Comparison of ENCODE assay signal across 18 mouse cellular contexts in genomic region chr14:16359704-16360103, GRCm38 (mm10).
"Had no signal": no experiment of that assay in that cellular context is flagged by ENCODE, and none has a peak within 500 bp of the region (broad histone marks: within the 10 kb centered on the region; RNA-seq: fewer than 3 reads in every experiment).

No protein-coding gene starts in this region.

- H3K27ac ChIP-seq: midbrain, embryonic 10.5 days; midbrain, embryonic 12.5 days; neural tube, embryonic 13.5 days; neural tube, embryonic 15.5 days had no signal

- H3K4me2 ChIP-seq: lung, embryonic 14.5 days; midbrain, embryonic 12.5 days; neural tube, embryonic 13.5 days; neural tube, embryonic 15.5 days had no signal

- DNase-seq: lung, adult 18-20 months; lung, embryonic 14.5 days; lung, postnatal 10 days; lung, postnatal 4 days; midbrain, embryonic 14.5 days; retina, postnatal 1 day; right cerebral cortex, adult 18-20 months; right cerebral cortex, postnatal 25 days; right cerebral cortex, postnatal 4 days; spleen, adult 18-20 months; thymus, adult 2 months; thymus, postnatal 25 days had no signal

- H3K9me3 ChIP-seq: midbrain, embryonic 10.5 days; midbrain, embryonic 12.5 days; neural tube, embryonic 13.5 days; neural tube, embryonic 15.5 days had no signal

- H3K4me3 ChIP-seq: midbrain, embryonic 10.5 days; midbrain, embryonic 12.5 days; myocyte; neural tube, embryonic 13.5 days; neural tube, embryonic 15.5 days had no signal

- H3K36me3 ChIP-seq: midbrain, embryonic 10.5 days; midbrain, embryonic 12.5 days; neural tube, embryonic 13.5 days; neural tube, embryonic 15.5 days had no signal

- H3K9ac ChIP-seq: lung, embryonic 14.5 days; midbrain, embryonic 12.5 days; neural tube, embryonic 13.5 days; neural tube, embryonic 15.5 days had no signal

- H3K27me3 ChIP-seq: midbrain, embryonic 12.5 days; neural tube, embryonic 13.5 days; neural tube, embryonic 15.5 days had no signal

- ATAC-seq: midbrain, embryonic 16.5 days had no signal
